Mouse (Mus musculus) thymus, postnatal 0 days (tissue): Measurements from ENCODE around the gene Gm16253. TPM values are rescaled to one million over a fixed set of nuclear protein-coding genes. Genes with fewer than 3 reads are reported as not detected.

Experiments
- DNase-seq: peaks from one replicate; pipeline ENCODE4 v3.0.0-alpha.2; 2015; ENCODE audit warnings: low spot score
- polyA plus RNA-seq: library from polyadenylated mRNA; unstranded; fragments of >200 nt; fragmentation: Nextera tagmentation; extraction: Ambion mirVana; gene quantifications from 2 replicates; pipeline ENCODE4 v1.2.1, GENCODE M21; 2015

The Gm16253 gene
- polyA plus RNA-seq, 1 experiment from 2014 or later, result 0.46 TPM

GRCm38 (mm10) chr3:96556651-96557635 lies 19.8 kb upstream of the Gm16253 start:
- DNase-seq, result peak; percentile 79

GRCm38 (mm10) chr3:96557694-96558093 lies 19.1 kb upstream of the Gm16253 start, which contains the start of gene Txnip:
Txnip (plus strand) TSS chr3:96557957.
- peak; percentile 100 for DNase-seq

- no peak for DNase-seq
Measured at GRCm38 (mm10) chr3:96558159-96558558, 18.6 kb upstream of the Gm16253 start.

GRCm38 (mm10) chr3:96558668-96559196 lies 18.1 kb upstream of the Gm16253 start:
- peak; percentile 44 for DNase-seq

- DNase-seq, result no peak
Measured at GRCm38 (mm10) chr3:96559398-96559910, 17.3 kb upstream of the Gm16253 start.

- DNase-seq, result no peak
Measured at GRCm38 (mm10) chr3:96559911-96560850, 16.6 kb upstream of the Gm16253 start.

- no peak for DNase-seq
Measured at GRCm38 (mm10) chr3:96560881-96561668, 15.7 kb upstream of the Gm16253 start.

- DNase-seq, result no peak
Measured at GRCm38 (mm10) chr3:96561946-96562681, 14.7 kb upstream of the Gm16253 start.

GRCm38 (mm10) chr3:96563267-96563666 lies 13.5 kb upstream of the Gm16253 start:
- DNase-seq, result peak; percentile 33

- DNase-seq, result no peak
Measured at GRCm38 (mm10) chr3:96563911-96564632, 12.7 kb upstream of the Gm16253 start.

GRCm38 (mm10) chr3:96564633-96565032 lies 12.2 kb upstream of the Gm16253 start:
- peak; percentile 62 for DNase-seq

GRCm38 (mm10) chr3:96565105-96565504 lies 11.7 kb upstream of the Gm16253 start:
- DNase-seq, result no peak

GRCm38 (mm10) chr3:96566661-96567450 lies 9.9 kb upstream of the Gm16253 start:
- DNase-seq, result peak; percentile 60

- no peak for DNase-seq
Measured at GRCm38 (mm10) chr3:96568605-96569004, 8.2 kb upstream of the Gm16253 start.

- DNase-seq, result no peak
Measured at GRCm38 (mm10) chr3:96569506-96569905, 7.3 kb upstream of the Gm16253 start.

- no peak for DNase-seq
Measured at GRCm38 (mm10) chr3:96569966-96570605, 6.7 kb upstream of the Gm16253 start.

GRCm38 (mm10) chr3:96570643-96571042 lies 6.1 kb upstream of the Gm16253 start:
- peak; percentile 28 for DNase-seq

GRCm38 (mm10) chr3:96571336-96571735 lies 5.4 kb upstream of the Gm16253 start:
- no peak for DNase-seq
